Mouse (Mus musculus) intestine, postnatal 0 days (tissue): ENCODE measurements around the gene Adi1. TPM values are rescaled to one million over a fixed set of nuclear protein-coding genes. Genes with fewer than 3 reads are reported as not detected.

ENCODE experiments used
- ATAC-seq: fragments of 200-750 bp; cut with Nextera tagmentation; 2 replicates; pipeline ENCODE4 v1.8.0; 2017; ENCODE audit warnings: mild to moderate bottlenecking, moderate TSS enrichment, moderate library complexity
- H3K27ac ChIP-seq: fragments of 300-500 bp; sonication (generic); 2 replicates; pipeline ENCODE4 v1.5.1; 2014; ENCODE audit warnings: mild to moderate bottlenecking, low read depth, low read length, moderate library complexity
- H3K27me3 ChIP-seq: fragments of 300-500 bp; sonication (generic); replicated peaks from 2 replicates; pipeline ENCODE4 v1.6.1; 2014; ENCODE audit warnings: low read length, mixed read lengths; ENCODE audit not compliant: control insufficient read depth, insufficient read depth
- H3K36me3 ChIP-seq: fragments of 300-500 bp; sonication (generic); 2 replicates; pipeline ENCODE4 v1.6.1; 2014; ENCODE audit warnings: mild to moderate bottlenecking, moderate library complexity; ENCODE audit not compliant: control insufficient read depth, insufficient read depth
- H3K4me1 ChIP-seq: fragments of 300-500 bp; sonication (generic); replicated peaks from 2 replicates; pipeline ENCODE4 v1.6.1; 2014; ENCODE audit warnings: antibody characterized with exemption, low read length, mixed read lengths; ENCODE audit not compliant: control insufficient read depth, insufficient read depth
- H3K4me2 ChIP-seq: fragments of 300-500 bp; sonication (generic); replicated peaks from 2 replicates; pipeline ENCODE4 v1.6.1; 2014; ENCODE audit warnings: low read depth, mild to moderate bottlenecking, moderate library complexity
- H3K4me3 ChIP-seq: fragments of 300-500 bp; sonication (generic); 2 replicates; pipeline ENCODE4 v1.5.1; 2014; ENCODE audit warnings: low read depth, low read length
- H3K9ac ChIP-seq: fragments of 300-500 bp; sonication (generic); 2 replicates; pipeline ENCODE4 v1.6.1; 2014; ENCODE audit warnings: mild to moderate bottlenecking, low read depth, low read length
- H3K9me3 ChIP-seq: fragments of 300-500 bp; sonication (generic); 2 replicates; pipeline ENCODE4 v1.6.1; 2016; ENCODE audit warnings: mixed run types; ENCODE audit not compliant: control insufficient read depth
- CTCF ChIP-seq: sonication (generic); IDR thresholded peaks from 2 replicates; pipeline ENCODE4 v1.5.1; 2016; ENCODE audit warnings: low read depth, mild to moderate bottlenecking, control low read depth, antibody characterized with exemption, moderate library complexity
- WGBS: fragments of 180-500 bp; shearing (Covaris S2); extraction: QIAGEN DNeasy Blood & Tissue Kit; methylation state at CpG from one replicate; pipeline ENCODE4 v1.1.7; 2014; 5-methylcytosine and 5-hydroxymethylcytosine counted together
- polyA plus RNA-seq: library from polyadenylated mRNA; unstranded; fragments of >200 nt; fragmentation: Nextera tagmentation; extraction: Ambion mirVana; gene quantifications from 2 replicates; pipeline ENCODE4 v1.2.1, GENCODE M21; 2015

Adi1 gene
- polyA plus RNA-seq, result 85.9 TPM in 2 replicates

GRCm38 (mm10) chr12:28675121-28675924 lies at the start of gene Adi1:
TSS of gene Adi1 (plus strand) at chr12:28675231.
- H3K4me2 ChIP-seq, result peak within 1 kb of the TSS; percentile 67
- ATAC-seq, result peak; percentile 94

GRCm38 (mm10) chr12:28625407-28625806 lies 49.6 kb upstream of the Adi1 start:
- Histone ChIP-seq H3K36me3 (peaks cover 21% of the 10 kb centered on the region), H3K9ac (no peak overlapping the region), H3K27ac (no peak overlapping the region), H3K4me1 (no peaks in the 10 kb centered on the region), H3K4me3 (no peak overlapping the region), H3K9me3 (no peaks in the 10 kb centered on the region), H3K4me2 (no peak overlapping the region), H3K27me3 (no peaks in the 10 kb centered on the region)
- ATAC-seq, result no peak
- no peak for TF ChIP-seq CTCF
- WGBS, result 75% methylated on average over 7 of the region's 7 CpGs

More at GRCm38 (mm10) chr12:28675121-28675924, at the start of gene Adi1:
- peak within 1 kb of the TSS; percentile 90 for H3K27ac ChIP-seq
- 0 out of 2 replicates have a peak, but pooled peaks cover 7% of the 10 kb centered on the region for H3K36me3 ChIP-seq
- H3K27me3 ChIP-seq, result no peaks in the 10 kb centered on the region
- H3K4me3 ChIP-seq, result peak within 1 kb of the TSS; percentile 69
- no peaks in the 10 kb centered on the region for H3K9me3 ChIP-seq
- TF ChIP-seq CTCF, result 0 out of 2 replicates have a peak, but pooled peaks have one; percentile 9
- peak within 1 kb of the TSS; percentile 66 for H3K9ac ChIP-seq
- 2% methylated on average over 53 of the region's 53 CpGs for WGBS
- H3K4me1 ChIP-seq, result 0 out of 2 replicates have a peak, but pooled peaks cover 4% of the 10 kb centered on the region

- H3K27me3 ChIP-seq, result no peaks in the 10 kb centered on the region
- no peak overlapping the region for H3K4me2 ChIP-seq
- no peak for ATAC-seq
- peaks cover 38% of the 10 kb centered on the region for H3K36me3 ChIP-seq
- no peak overlapping the region for H3K4me3 ChIP-seq
- H3K9me3 ChIP-seq, result no peaks in the 10 kb centered on the region
- WGBS, result 46% methylated on average over 4 of the region's 4 CpGs
- H3K27ac ChIP-seq, result no peak overlapping the region
- no peak overlapping the region for H3K9ac ChIP-seq
- no peak for TF ChIP-seq CTCF
- no peaks in the 10 kb centered on the region for H3K4me1 ChIP-seq
These were observed 47.9 kb upstream of the Adi1 start for GRCm38 (mm10) chr12:28627092-28627491.

GRCm38 (mm10) chr12:28628436-28628835 lies 46.6 kb upstream of the Adi1 start:
- no peaks in the 10 kb centered on the region for H3K4me1 ChIP-seq
- no peak for TF ChIP-seq CTCF
- 95% methylated on average over 2 of the region's 2 CpGs for WGBS
- no peak overlapping the region for H3K4me2 ChIP-seq
- no peak overlapping the region for H3K27ac ChIP-seq
- H3K4me3 ChIP-seq, result no peak overlapping the region
- no peaks in the 10 kb centered on the region for H3K27me3 ChIP-seq
- H3K9ac ChIP-seq, result no peak overlapping the region
- peaks cover 51% of the 10 kb centered on the region for H3K36me3 ChIP-seq
- no peaks in the 10 kb centered on the region for H3K9me3 ChIP-seq
- ATAC-seq, result no peak

- no peak for TF ChIP-seq CTCF
- Histone ChIP-seq H3K27me3 (no peaks in the 10 kb centered on the region), H3K27ac (peak overlapping the region; percentile 87), H3K4me2 (peak overlapping the region; percentile 73), H3K4me1 (no peaks in the 10 kb centered on the region), H3K4me3 (peak overlapping the region; percentile 78), H3K9me3 (no peaks in the 10 kb centered on the region), H3K9ac (peak overlapping the region; percentile 98), H3K36me3 (peaks cover 39% of the 10 kb centered on the region)
- ATAC-seq, result peak; percentile 32; the same call in 1 of the 2 replicates
- under 1% methylated on average over 23 of the region's 23 CpGs for WGBS
These were observed 39.9 kb upstream of the Adi1 start for GRCm38 (mm10) chr12:28635058-28635534.
